Mouse (Mus musculus) gastrocnemius, adult 2 months (tissue): Measurements from ENCODE around the gene Sfta2. TPM values are rescaled to one million over a fixed set of nuclear protein-coding genes. Genes with fewer than 3 reads are reported as not detected.

Source experiments
- DNase-seq: peaks from one replicate; pipeline ENCODE4 v3.0.0; 2022
- H3K27ac ChIP-seq: fragments of 200-600 bp; 2 replicates; pipeline ENCODE4 v1.8.1; 2022; ENCODE audit warnings: mild to moderate bottlenecking
- H3K4me3 ChIP-seq: fragments of 200-600 bp; 2 replicates; pipeline ENCODE4 v1.8.1; 2022; ENCODE audit warnings: mild to moderate bottlenecking, moderate library complexity
- CTCF ChIP-seq: fragments of 200-600 bp; IDR thresholded peaks from 2 replicates; pipeline ENCODE4 v1.8.1; 2022; ENCODE audit warnings: antibody characterized with exemption, mild to moderate bottlenecking, moderate library complexity
- intact Hi-C: fragments of 180-260 bp; cut with DNase I; formaldehyde crosslinking; loops from one replicate; pipeline ENCODE4 v1.15.1; 2025
- total RNA-seq, 2 experiments: library from RNA; stranded (reverse); gene quantifications; 2 replicates each; pipeline ENCODE4 v1.2.3; 2021

The Sfta2 gene
- total RNA-seq, 2 experiments from 2014 or later, result not detected

DNA sequence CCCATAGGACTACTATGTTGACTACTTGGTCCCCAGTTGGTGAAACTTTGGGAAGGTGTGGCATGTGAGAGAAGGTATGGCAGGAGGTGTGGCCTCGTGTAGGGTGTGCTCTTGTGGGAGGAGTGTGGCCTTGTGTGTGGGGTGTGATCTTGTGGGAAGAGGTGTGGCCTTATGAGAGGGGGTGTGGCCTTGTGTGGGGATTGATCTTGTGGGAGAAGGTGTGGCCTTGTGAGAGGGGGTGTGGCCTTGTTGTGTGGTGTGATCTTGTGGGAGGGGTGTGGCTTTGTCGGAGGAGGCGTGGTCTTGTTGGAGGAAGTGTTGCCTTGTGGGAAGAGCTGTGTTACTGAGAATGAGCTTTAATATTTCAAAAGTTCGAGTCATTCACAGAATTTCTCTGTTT is 15.8 kb downstream of the Sfta2 start:
- no peak for TF ChIP-seq CTCF
- intact Hi-C loops, result no loop called here
- DNase-seq, result no peak
- Histone ChIP-seq H3K4me3 (no peak overlapping the region), H3K27ac (no peak overlapping the region)

DNA sequence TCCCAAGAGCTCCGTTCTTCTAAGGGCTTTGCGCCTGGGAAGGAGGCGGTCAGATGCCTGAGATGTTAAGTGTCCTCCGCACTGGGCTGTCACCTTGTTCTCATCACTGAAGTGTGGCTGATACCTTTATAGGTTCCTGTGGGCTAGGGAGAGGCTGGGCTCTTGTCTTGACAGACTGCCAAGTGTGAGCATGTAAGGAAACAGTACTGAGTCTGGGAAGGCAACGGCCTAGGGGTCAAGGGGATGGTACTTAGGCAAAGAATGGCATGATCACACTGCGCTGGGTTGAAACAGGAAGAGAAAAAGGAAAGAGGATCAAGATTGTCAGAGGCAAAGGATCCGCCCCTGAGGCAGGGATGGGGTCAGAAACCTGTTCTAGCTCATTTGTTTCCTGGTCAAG is 25.2 kb downstream of the Sfta2 start, which contains the start of gene Gm9573:
Gene Gm9573, minus strand, starts transcription at position 101 of the 400 bp plus-strand sequence.
- intact Hi-C loops, result no loop called here
- no peak within 1 kb of the TSS for H3K27ac ChIP-seq
- no peak for DNase-seq

DNA sequence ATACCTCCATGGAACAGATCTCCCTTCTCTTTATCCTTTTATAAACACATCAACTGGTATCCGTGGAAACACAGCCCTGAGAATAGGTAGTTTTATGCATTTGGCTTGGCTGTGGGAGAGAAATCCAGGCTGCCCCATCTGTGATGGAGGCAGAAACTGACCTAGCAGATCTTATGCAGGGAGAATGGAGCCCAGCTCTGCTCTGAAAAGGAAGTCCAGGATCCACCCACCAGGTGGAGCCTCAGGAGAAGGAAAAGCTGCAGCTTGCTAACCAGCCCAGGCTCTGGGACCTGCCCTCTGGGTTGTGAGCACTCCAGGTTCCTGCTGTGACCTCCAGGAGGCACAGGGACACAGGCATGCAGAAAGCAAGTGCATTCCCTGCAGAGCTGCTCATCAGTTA is 32.6 kb downstream of the Sfta2 start:
- H3K4me3 ChIP-seq, result no peak overlapping the region
- intact Hi-C loops, result loop anchor here (2.0 kb wide), 1 partner anchor 103 kb away; no protein-coding TSS in a partner anchor
- DNase-seq, result peak; percentile 27
- peak; percentile 16; the same call in 1 of the 2 replicates for TF ChIP-seq CTCF
- no peak overlapping the region for H3K27ac ChIP-seq

More for the DNA sequence above, 25.2 kb downstream of the Sfta2 start, which contains the start of gene Gm9573:
- H3K4me3 ChIP-seq, result no peak within 1 kb of the TSS
- no peak for TF ChIP-seq CTCF

DNA sequence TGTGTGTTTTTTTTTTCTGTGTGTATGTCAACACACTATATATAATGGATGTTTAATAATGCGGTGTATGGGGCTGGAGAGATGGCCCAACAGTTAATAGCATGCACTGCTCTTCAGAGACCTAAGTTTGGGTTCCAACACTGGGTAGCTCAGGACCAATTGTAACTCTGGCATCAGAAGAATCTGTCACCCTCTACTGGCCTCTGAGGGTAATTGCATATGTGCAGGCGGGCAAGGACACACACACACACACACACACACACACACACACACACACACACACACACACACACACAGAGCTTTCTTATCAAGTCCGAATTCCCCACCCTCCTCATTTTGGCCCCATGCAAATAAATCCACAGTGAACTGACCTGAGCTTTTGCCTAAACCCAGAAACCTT is 33.9 kb downstream of the Sfta2 start:
- Histone ChIP-seq H3K27ac (no peak overlapping the region), H3K4me3 (no peak overlapping the region)
- intact Hi-C loops, result loop anchor here (2.0 kb wide), 1 partner anchor 102 kb away; no protein-coding TSS in a partner anchor
- no peak for TF ChIP-seq CTCF
- DNase-seq, result no peak

DNA sequence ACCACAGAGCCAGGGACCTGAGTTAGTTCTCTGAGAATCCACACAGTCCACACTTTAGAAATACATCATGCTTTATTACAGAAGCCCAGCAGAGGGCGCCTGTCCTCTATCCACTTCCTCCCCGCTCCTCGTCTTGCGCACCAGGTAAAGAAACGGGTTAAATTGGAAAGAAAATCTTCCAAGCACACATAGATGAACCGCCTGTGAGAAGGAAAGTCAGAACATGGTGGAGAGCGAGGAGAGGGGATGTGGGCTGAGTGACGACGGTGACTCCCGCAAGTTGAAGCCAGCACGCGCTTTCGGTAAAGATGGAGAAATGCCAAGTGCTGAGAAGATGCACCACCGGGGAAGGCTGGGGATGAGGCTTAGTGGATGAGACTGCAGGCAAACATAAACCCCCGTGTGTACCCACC is 34.4 kb downstream of the Sfta2 start:
- Histone ChIP-seq H3K27ac (0 out of 2 replicates have a peak overlapping the region, but pooled peaks have one; percentile 21), H3K4me3 (peak overlapping the region; percentile 77)
- TF ChIP-seq CTCF, result peak; percentile 92
- DNase-seq, result peak; percentile 66
- intact Hi-C loops, result loop anchor here (2.0 kb wide), 1 partner anchor 101 kb away; no protein-coding TSS in a partner anchor

DNA sequence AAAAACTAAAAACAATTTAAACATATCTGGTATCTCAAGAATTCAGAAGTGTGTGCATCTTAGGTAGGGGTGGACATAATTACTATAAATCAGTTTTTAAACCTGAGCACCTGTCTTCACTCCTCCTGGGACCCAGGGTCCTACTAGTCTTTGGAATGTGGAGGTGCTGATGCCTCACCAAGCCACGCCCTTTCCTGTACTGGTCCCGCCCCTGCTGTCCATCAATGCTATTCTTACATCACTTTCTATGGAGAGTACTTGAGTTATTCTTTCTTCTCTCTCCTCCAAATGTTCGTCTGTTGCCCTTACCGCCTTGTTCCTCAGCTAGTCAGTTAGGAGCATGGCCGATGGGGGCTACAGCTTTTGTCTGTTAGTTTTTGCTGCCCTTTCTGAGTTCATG is 35.0 kb downstream of the Sfta2 start:
- Histone ChIP-seq H3K27ac (no peak overlapping the region), H3K4me3 (no peak overlapping the region)
- TF ChIP-seq CTCF, result no peak
- no peak for DNase-seq
- intact Hi-C loops, result no loop called here

DNA sequence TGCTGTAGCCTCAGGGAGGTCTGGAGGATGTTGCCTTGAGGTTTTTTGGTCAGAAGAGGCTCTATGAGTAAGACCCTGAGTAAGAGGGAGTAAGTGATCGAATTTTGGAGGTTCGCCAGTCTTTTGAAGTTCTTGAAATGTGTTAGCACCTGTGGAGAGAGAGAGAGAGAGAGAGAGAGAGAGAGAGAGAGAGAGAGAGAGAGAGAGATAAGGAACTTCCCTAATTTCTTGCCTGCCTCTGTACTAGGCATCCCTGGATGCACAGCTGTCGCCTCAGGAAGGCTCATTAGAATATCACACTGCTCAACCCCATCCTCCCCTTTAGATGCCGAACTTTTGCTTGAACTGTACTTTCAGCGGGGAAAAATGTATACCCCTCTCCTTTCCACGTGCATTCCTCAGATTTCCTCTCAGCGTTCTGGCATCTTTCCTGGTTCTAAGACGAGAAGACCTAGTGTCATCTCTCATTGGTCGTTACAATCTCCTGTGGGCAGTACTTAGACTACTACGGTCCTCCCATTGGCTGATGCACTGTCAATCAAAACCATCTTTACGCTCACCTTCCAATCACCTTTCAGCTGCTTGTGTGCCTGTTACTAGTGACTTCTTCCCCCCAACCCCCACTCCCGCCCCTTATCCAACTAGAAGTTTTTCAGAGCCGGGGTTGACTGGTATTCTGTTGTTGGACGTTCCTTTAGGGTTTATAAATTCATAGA is 37.3 kb downstream of the Sfta2 start:
- DNase-seq, result peak; percentile 58
- Histone ChIP-seq H3K27ac (no peak overlapping the region), H3K4me3 (no peak overlapping the region)
- TF ChIP-seq CTCF, result no peak
- intact Hi-C loops, result no loop called here

DNA sequence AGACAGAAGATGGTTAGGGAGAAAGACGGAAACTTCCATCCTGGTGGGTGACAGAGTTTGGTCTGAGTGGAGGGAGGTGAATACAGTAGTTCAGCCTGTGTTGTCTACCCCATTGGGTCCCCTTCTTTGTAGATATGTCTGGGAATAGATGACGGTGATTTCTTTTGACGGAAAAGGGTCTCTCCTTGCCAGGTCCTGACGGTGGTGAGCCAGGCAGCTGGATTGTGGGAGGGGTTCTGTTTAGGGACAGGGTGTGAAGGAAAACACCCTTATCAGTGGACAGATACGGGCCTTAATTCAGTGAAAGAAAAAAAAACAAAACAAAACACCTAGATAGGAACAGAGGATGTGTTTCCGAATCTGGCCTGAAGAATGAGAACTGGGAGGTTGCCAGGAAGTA is 38.0 kb downstream of the Sfta2 start:
- DNase-seq, result no peak
- no peak for TF ChIP-seq CTCF
- intact Hi-C loops, result no loop called here
- no peak overlapping the region for H3K27ac ChIP-seq
- H3K4me3 ChIP-seq, result no peak overlapping the region

DNA sequence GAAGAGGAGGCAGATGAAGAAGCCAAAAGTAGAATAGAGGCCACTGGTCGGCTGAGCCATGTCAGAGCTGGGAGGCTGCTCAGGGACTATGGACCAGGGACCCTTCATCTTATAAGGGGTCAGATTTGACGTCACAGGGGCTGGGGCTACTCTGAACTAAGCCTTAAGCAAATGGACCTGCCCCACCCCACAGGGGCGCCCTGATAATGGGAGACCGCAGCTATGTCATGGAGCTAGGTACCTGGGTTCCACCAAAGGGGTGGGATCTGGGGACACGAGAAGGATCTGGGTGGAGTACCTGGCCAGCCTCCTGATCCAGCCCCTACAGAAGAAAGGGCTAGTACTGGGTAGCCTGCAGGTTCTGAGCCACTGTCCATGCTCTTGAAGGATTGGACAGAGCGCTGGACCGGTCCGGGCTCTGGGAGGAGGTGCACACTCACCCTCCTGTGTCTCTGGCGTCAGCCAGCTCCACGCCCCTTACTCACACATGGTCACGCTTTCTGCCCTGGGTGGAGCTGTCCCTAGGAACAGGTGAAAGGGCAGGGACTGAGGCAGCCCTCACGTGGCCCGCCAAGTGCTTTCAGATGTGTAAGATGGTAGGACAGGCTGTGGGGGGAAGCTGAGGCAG is 42.4 kb downstream of the Sfta2 start, which contains the start of gene Mucl3:
Gene Mucl3, minus strand, starts transcription at position 87 of the 628 bp plus-strand sequence.
- intact Hi-C loops, result no loop called here
- no peak for DNase-seq
- H3K27ac ChIP-seq, result no peak within 1 kb of the TSS
- no peak for TF ChIP-seq CTCF
- no peak within 1 kb of the TSS for H3K4me3 ChIP-seq

DNA sequence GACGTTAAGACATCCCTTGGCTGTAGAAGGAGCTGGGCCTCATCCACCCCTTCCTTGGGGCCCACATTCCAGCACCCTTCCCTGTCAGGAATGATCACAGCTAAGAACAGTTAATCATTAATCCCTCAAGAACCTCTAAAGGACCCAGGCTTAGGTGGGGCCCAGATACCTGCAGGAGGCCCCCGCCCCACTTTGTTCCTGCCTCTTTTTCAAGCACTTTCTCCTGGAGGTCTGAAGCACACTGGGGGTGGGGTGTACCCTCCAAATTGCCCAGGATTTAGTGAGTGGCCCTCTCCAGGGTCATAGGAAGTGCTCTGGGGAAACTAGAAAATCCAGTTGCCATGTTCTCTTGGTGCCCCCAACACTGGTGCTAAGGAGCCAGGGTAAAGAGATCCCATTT is 48.1 kb downstream of the Sfta2 start:
- Histone ChIP-seq H3K27ac (no peak overlapping the region), H3K4me3 (no peak overlapping the region)
- DNase-seq, result no peak
- TF ChIP-seq CTCF, result no peak
- intact Hi-C loops, result no loop called here

DNA sequence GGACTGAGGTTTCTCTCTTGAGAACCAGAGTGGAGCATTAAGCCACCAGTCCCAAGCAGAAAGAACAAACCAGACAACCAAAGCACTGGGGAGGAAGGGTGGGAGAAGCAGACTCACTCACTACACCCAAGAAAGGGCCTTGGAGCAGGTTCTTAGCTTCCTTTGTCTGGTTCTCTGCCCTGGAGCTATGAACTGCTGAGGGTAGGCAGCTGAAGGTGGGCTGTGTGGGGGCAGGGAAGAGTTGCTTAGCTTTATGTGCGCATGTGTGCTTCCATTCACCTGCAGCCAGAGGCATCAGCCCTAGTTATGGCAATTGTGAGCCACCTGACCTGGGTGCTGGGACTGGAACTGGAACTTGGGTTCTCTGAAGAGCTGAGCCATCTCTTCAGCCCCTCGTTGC is 51.7 kb downstream of the Sfta2 start:
- TF ChIP-seq CTCF, result no peak
- H3K4me3 ChIP-seq, result no peak overlapping the region
- no peak for DNase-seq
- no peak overlapping the region for H3K27ac ChIP-seq
- intact Hi-C loops, result no loop called here

DNA sequence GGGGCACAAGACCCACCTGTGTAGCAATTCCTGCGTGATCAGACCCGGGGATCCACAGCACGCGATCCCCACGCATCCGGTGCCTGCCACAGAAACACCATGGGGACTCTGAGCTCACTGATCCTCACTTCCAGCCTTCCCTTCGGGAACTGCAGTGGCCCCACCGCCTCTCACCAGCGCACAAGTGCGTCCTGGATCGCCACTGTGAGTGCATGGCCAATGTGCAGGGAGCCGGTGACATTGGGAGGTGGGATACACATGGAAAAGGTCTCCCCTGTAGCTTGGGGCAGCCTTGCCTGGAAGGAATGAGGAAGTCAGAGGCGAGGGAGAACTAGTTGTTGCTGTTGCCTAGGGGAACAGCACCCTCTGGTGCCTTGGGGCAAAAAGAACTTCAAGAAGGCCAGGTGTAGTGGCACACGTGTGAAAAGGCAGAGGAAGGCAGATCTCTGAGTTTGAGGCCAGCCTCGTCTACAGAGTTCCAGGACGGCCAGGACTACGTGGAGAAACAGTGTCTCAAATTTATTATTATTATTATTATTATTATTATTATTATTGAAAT is 64.7 kb downstream of the Sfta2 start:
- DNase-seq, result no peak
- intact Hi-C loops, result no loop called here
- TF ChIP-seq CTCF, result peak; percentile 33
- Histone ChIP-seq H3K4me3 (no peak overlapping the region), H3K27ac (no peak overlapping the region)

DNA sequence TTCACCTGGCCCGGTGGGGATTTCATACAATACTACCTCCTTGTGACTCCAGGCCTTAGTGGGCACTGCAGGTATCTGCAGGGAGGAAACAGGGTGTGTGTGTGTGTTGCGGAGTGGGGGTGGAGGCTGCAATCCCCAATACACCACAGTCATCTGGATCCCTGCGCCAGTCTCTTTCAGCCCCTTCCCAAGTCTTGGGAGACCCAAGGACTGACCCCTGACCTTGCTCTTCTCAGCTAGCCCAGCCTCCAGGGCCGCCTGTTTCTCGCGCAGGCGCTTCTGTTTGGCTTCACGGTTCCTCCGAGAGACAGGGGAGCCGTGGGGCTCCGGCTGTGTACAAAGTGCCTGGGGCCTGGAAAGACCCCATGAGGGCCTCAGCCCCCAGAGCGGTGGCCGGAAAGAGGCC is 65.5 kb downstream of the Sfta2 start:
- intact Hi-C loops, result no loop called here
- peak overlapping the region; percentile 92 for H3K4me3 ChIP-seq
- peak overlapping the region; percentile 92 for H3K27ac ChIP-seq
- DNase-seq, result no peak
- TF ChIP-seq CTCF, result no peak
